Mouse (Mus musculus): ENCODE measurements around the gene Hip1. TPM values are rescaled to one million over a fixed set of nuclear protein-coding genes. Genes with fewer than 3 reads are reported as not detected.

The Hip1 gene
- polyA plus RNA-seq (2015; fragmentation: Illumina TruSeq; extraction: RNeasy Lipid Tissue Mini Kit (QIAGEN cat#74804); ENCODE audit: low read depth, low replicate concordance) = 26.4 TPM

GRCm38 (mm10) chr5:135544865-135545797 is at the start of gene Hip1:
Gene Hip1 (minus strand): TSS chr5:135545120.

GRCm38 (mm10) chr5:135573006-135573405 is 28.1 kb upstream of the Hip1 start, which contains the start of gene Ccl24:
Gene Ccl24 (minus strand): TSS chr5:135573049.

GRCm38 (mm10) chr5:135563469-135563868 is 18.5 kb upstream of the Hip1 start, which contains the start of gene Ccl26:
Gene Ccl26 (minus strand): TSS chr5:135563569.

DNA sequence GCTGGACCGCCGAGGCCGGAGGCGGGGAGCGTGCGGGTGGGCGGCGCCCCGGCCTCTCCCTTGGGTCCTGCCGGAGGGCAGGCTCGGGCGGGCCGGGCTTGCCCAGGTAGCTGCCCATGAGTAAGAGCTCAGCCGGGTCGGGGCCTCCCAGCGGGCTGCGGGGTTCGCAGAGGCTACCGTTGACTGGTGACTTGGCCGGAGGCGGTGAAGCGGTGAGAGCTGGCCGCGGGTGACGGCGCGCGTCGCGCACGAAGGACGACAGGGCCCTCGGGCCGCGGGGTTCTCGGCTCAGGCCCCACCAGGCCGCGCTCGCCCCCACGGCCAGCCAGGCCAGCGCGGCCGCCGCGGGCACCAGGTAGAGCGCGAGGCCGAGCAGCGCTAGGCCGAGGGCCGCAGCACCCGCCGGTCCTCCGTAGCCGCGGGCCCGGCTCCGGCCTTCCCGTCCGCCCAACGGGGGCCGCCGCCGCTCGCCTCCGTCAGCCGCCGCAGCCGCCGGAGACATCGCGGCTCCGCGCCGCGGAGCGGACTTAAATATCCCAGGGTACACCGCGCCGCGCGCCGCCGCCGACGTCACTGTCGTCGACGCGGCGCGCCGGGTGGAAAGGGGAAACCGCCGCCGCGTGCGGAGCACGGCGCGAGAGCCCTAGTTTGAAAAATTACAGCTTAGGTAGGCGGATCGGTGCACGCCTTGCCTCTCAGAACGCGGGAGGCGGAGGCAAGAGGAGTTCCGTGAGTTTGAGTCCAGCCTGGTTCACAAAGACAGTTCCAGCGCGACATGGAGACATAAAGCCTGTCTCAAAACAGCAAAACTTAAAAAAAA is 150.7 kb downstream of the Hip1 start, which contains the start of gene Pom121:
TSS of gene Pom121 (minus strand) at position 543 of the 820 bp plus-strand sequence.

DNA sequence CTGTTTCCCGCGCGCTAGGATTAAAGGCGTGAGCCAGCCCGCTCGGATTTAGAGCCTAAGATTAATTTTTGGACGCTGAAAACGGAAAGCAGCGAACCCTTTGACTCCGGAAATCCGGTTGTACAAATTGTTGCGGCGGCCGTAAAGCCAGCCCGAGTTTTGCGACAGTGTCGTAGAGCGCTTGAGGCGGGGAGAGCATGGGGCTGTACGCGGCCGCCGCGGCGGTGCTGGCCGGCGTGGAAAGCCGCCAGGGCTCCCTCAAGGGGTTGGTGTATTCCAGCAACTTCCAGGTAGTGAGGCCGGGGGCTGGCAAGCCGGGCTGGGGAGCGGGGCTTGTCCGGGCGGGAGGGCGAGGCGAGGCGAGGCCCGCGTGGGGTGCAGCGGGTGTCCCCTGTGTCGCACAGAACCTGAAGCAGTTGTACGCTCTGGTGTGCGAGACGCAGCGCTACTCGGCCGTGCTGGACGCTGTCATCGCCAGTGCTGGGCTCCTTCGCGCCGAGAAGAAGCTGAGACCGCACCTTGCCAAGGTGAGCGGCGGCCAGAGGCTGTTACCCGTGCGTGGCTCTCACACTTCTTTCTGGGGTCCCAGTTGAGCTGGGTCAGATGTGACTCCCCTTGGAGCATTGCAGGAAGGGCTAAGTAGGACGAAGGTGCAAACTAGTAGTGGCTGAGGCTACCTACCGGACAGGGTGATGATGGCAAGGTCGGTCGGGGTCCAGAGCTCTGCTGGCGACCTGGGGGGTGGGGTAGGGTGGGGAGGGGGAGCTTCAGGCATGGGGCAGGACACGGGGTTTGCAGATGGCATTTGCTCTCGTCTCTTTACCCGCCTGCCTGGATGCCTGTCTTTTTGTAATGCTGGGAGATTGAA is 174.9 kb downstream of the Hip1 start, which contains the start of gene Nsun5:
TSS of gene Nsun5 (plus strand) at position 167 of the 868 bp plus-strand sequence.

Other genes starting within 250 kb of the Hip1 start
- not detected for gene Fkbp6, start 195.1 kb downstream of the Hip1 start, polyA plus RNA-seq (2015; fragmentation: Illumina TruSeq; extraction: RNeasy Lipid Tissue Mini Kit (QIAGEN cat#74804); ENCODE audit: low read depth, low replicate concordance)
- not detected for gene Trim50, start 191.8 kb downstream of the Hip1 start, polyA plus RNA-seq (2015; fragmentation: Illumina TruSeq; extraction: RNeasy Lipid Tissue Mini Kit (QIAGEN cat#74804); ENCODE audit: low read depth, low replicate concordance)
- 15.1 TPM for gene Nsun5, start 175.2 kb downstream of the Hip1 start, polyA plus RNA-seq (2015; fragmentation: Illumina TruSeq; extraction: RNeasy Lipid Tissue Mini Kit (QIAGEN cat#74804); ENCODE audit: low read depth, low replicate concordance)
- gene Pom121, start 150.6 kb downstream of the Hip1 start, polyA plus RNA-seq (2015; fragmentation: Illumina TruSeq; extraction: RNeasy Lipid Tissue Mini Kit (QIAGEN cat#74804); ENCODE audit: low read depth, low replicate concordance) = 28.4 TPM
- gene Ccl26, start 18.4 kb upstream of the Hip1 start, polyA plus RNA-seq (2015; fragmentation: Illumina TruSeq; extraction: RNeasy Lipid Tissue Mini Kit (QIAGEN cat#74804); ENCODE audit: low read depth, low replicate concordance) = not detected
- 0.70 TPM for gene Ccl24, start 27.9 kb upstream of the Hip1 start, polyA plus RNA-seq (2015; fragmentation: Illumina TruSeq; extraction: RNeasy Lipid Tissue Mini Kit (QIAGEN cat#74804); ENCODE audit: low read depth, low replicate concordance)
- 63.0 TPM for gene Rhbdd2, start 87.5 kb upstream of the Hip1 start, polyA plus RNA-seq (2015; fragmentation: Illumina TruSeq; extraction: RNeasy Lipid Tissue Mini Kit (QIAGEN cat#74804); ENCODE audit: low read depth, low replicate concordance)
- gene Por, start 124.9 kb upstream of the Hip1 start, polyA plus RNA-seq (2015; fragmentation: Illumina TruSeq; extraction: RNeasy Lipid Tissue Mini Kit (QIAGEN cat#74804); ENCODE audit: low read depth, low replicate concordance) = 60.6 TPM
- gene Tmem120a, start 199.3 kb upstream of the Hip1 start, polyA plus RNA-seq (2015; fragmentation: Illumina TruSeq; extraction: RNeasy Lipid Tissue Mini Kit (QIAGEN cat#74804); ENCODE audit: low read depth, low replicate concordance) = 25.0 TPM
- 0.51 TPM for gene Styxl1, start 233.3 kb upstream of the Hip1 start, polyA plus RNA-seq (2015; fragmentation: Illumina TruSeq; extraction: RNeasy Lipid Tissue Mini Kit (QIAGEN cat#74804); ENCODE audit: low read depth, low replicate concordance)
- 526 TPM for gene Mdh2, start 233.4 kb upstream of the Hip1 start, polyA plus RNA-seq (2015; fragmentation: Illumina TruSeq; extraction: RNeasy Lipid Tissue Mini Kit (QIAGEN cat#74804); ENCODE audit: low read depth, low replicate concordance)

All from brain, adult 10 weeks (tissue).